Mouse (Mus musculus): ENCODE data around the gene Crb2. TPM values are rescaled to one million over a fixed set of nuclear protein-coding genes. Genes with fewer than 3 reads are reported as not detected.

Gene Crb2
- total RNA-seq (2021) = 1 to 10 TPM; 1.1 to 1.5 TPM
- long read RNA-seq, experiment 1, partial matches to known transcripts = 1 of 1 reads
- long read RNA-seq, experiment 1, other reads (novel, unspliced or antisense) = 0 of 1 reads
- long read RNA-seq, experiment 2, partial matches to known transcripts = 1 of 1 reads
- long read RNA-seq, experiment 2, other reads (novel, unspliced or antisense) = 0 of 1 reads

GRCm38 (mm10) chr2:37776016-37776415 lies at the start of gene Crb2:
Crb2 (plus strand) TSS chr2:37776249.
- no peak for DNase-seq
- intact Hi-C loops (cut with DNase I) = loop anchor here (10.0 kb wide), 1 partner anchor 381 kb away; no protein-coding TSS in a partner anchor

- no peak for DNase-seq
- intact Hi-C loops (cut with DNase I) = no loop called here
These were observed 44.7 kb upstream of the Crb2 start for GRCm38 (mm10) chr2:37731241-37731801.

GRCm38 (mm10) chr2:37734979-37735806 lies 40.9 kb upstream of the Crb2 start:
- peak in 1 of 2 experiments; percentile 40 for DNase-seq
- intact Hi-C loops (cut with DNase I) = no loop called here

GRCm38 (mm10) chr2:37735807-37736188 lies 40.3 kb upstream of the Crb2 start:
- intact Hi-C loops (cut with DNase I) = no loop called here
- no peak for DNase-seq

- no peak for DNase-seq
- intact Hi-C loops (cut with DNase I) = no loop called here
These were observed 34.1 kb upstream of the Crb2 start for GRCm38 (mm10) chr2:37741806-37742554.

GRCm38 (mm10) chr2:37744773-37745395 lies 31.2 kb upstream of the Crb2 start:
- intact Hi-C loops (cut with DNase I) = no loop called here
- DNase-seq = no peak

GRCm38 (mm10) chr2:37746293-37747049 lies 29.6 kb upstream of the Crb2 start:
- no peak for DNase-seq
- intact Hi-C loops (cut with DNase I) = no loop called here

GRCm38 (mm10) chr2:37747909-37748308 lies 28.1 kb upstream of the Crb2 start:
- intact Hi-C loops (cut with DNase I) = no loop called here
- no peak for DNase-seq

GRCm38 (mm10) chr2:37748442-37749066 lies 27.5 kb upstream of the Crb2 start:
- intact Hi-C loops (cut with DNase I) = no loop called here
- peak; percentile 55 to 73 for DNase-seq

- intact Hi-C loops (cut with DNase I) = no loop called here
- no peak for DNase-seq
These were observed 26.7 kb upstream of the Crb2 start for GRCm38 (mm10) chr2:37749323-37749722.

GRCm38 (mm10) chr2:37751114-37751513 lies 24.9 kb upstream of the Crb2 start:
- DNase-seq = no peak

GRCm38 (mm10) chr2:37756220-37756930 lies 19.7 kb upstream of the Crb2 start:
- intact Hi-C loops (cut with DNase I) = no loop called here
- DNase-seq = no peak

More at GRCm38 (mm10) chr2:37751114-37751513, 24.9 kb upstream of the Crb2 start:
- intact Hi-C loops (cut with DNase I) = no loop called here

GRCm38 (mm10) chr2:37757016-37757415 lies 19.0 kb upstream of the Crb2 start:
- no peak for DNase-seq
- intact Hi-C loops (cut with DNase I) = no loop called here

- DNase-seq = no peak
- intact Hi-C loops (cut with DNase I) = no loop called here
These were observed 18.3 kb upstream of the Crb2 start for GRCm38 (mm10) chr2:37757784-37758183.

- intact Hi-C loops (cut with DNase I) = no loop called here
- no peak for DNase-seq
These were observed 17.6 kb upstream of the Crb2 start for GRCm38 (mm10) chr2:37758343-37759015.

GRCm38 (mm10) chr2:37760633-37761032 lies 15.4 kb upstream of the Crb2 start:
- intact Hi-C loops (cut with DNase I) = no loop called here
- DNase-seq = no peak

GRCm38 (mm10) chr2:37763638-37764037 lies 12.4 kb upstream of the Crb2 start:
- no peak for DNase-seq
- intact Hi-C loops (cut with DNase I) = no loop called here

- intact Hi-C loops (cut with DNase I) = no loop called here
- DNase-seq = no peak
These were observed 11.5 kb upstream of the Crb2 start for GRCm38 (mm10) chr2:37764514-37764913.

All from heart, postnatal 14 days (tissue).